Mouse (Mus musculus) midbrain, postnatal 0 days (tissue): ENCODE measurements around the gene Antxrl. TPM values are rescaled to one million over a fixed set of nuclear protein-coding genes. Genes with fewer than 3 reads are reported as not detected.

Experiments used
- ATAC-seq: fragments of 200-750 bp; cut with Nextera tagmentation; 2 replicates; pipeline ENCODE4 v1.8.0; 2017; ENCODE audit warnings: moderate number of reproducible peaks, mild to moderate bottlenecking, moderate TSS enrichment, moderate library complexity; ENCODE audit not compliant: low FRiP score
- DNase-seq: peaks from one replicate; pipeline ENCODE4 v3.0.0-alpha.2; 2015; ENCODE audit warnings: low spot score
- H3K27ac ChIP-seq: fragments of 300-500 bp; sonication (generic); 2 replicates; pipeline ENCODE4 v1.5.1; 2014; ENCODE audit warnings: low read depth, mild to moderate bottlenecking, low read length, mixed read lengths
- H3K27me3 ChIP-seq: fragments of 300-500 bp; sonication (generic); 2 replicates; pipeline ENCODE4 v1.6.1; 2014; ENCODE audit warnings: low read length, control low read depth, mixed read lengths; ENCODE audit not compliant: insufficient read depth
- H3K36me3 ChIP-seq: fragments of 300-500 bp; sonication (generic); 2 replicates; pipeline ENCODE4 v1.6.1; 2014; ENCODE audit warnings: low read length, control low read depth, mixed read lengths; ENCODE audit not compliant: insufficient read depth
- H3K4me1 ChIP-seq: fragments of 300-500 bp; sonication (generic); 2 replicates; pipeline ENCODE4 v1.6.1; 2014; ENCODE audit warnings: mild to moderate bottlenecking, control low read depth, antibody characterized with exemption, low read length, mixed read lengths; ENCODE audit not compliant: insufficient read depth
- H3K4me2 ChIP-seq: fragments of 300-500 bp; sonication (generic); 2 replicates; pipeline ENCODE4 v1.6.1; 2014; ENCODE audit warnings: low read depth, mild to moderate bottlenecking, low read length, mixed read lengths; ENCODE audit not compliant: poor library complexity, severe bottlenecking
- H3K4me3 ChIP-seq: fragments of 300-500 bp; sonication (generic); 2 replicates; pipeline ENCODE4 v1.5.1; 2014; ENCODE audit warnings: low read depth, mild to moderate bottlenecking, low read length, moderate library complexity
- H3K9ac ChIP-seq: fragments of 300-500 bp; sonication (generic); replicated peaks from 2 replicates; pipeline ENCODE4 v1.6.1; 2014; ENCODE audit warnings: mild to moderate bottlenecking, low read length, moderate library complexity, mixed read lengths; ENCODE audit not compliant: poor library complexity, severe bottlenecking
- H3K9me3 ChIP-seq: fragments of 300-500 bp; sonication (generic); 2 replicates; pipeline ENCODE4 v1.6.1; 2016; ENCODE audit warnings: low read length, control low read depth
- CTCF ChIP-seq: IDR thresholded peaks from 2 replicates; pipeline ENCODE4 v1.5.1; 2016; ENCODE audit warnings: antibody characterized with exemption, mild to moderate bottlenecking
- whole genome bisulfite sequencing: fragments of 180-500 bp; shearing (Covaris S2); extraction: QIAGEN DNeasy Blood & Tissue Kit; methylation state at CpG from one replicate; pipeline ENCODE4 v1.1.7; 2014; 5-methylcytosine and 5-hydroxymethylcytosine counted together
- polyA plus RNA-seq: library from polyadenylated mRNA; unstranded; fragments of >200 nt; fragmentation: Nextera tagmentation; extraction: Ambion mirVana; gene quantifications from 2 replicates; pipeline ENCODE4 v1.2.1, GENCODE M21; 2015
- total RNA-seq: library from RNA; depleted of rRNA; stranded (reverse); fragments of >200 nt; gene quantifications from 2 replicates; pipeline ENCODE4 v1.2.3, GENCODE M21; 2014; rRNA removed

Antxrl gene
- total and polyA plus RNA-seq, 2 experiments from 2014 or later, result not detected

- no peaks in the 10 kb centered on the region for H3K9me3 ChIP-seq
- no peak overlapping the region for H3K9ac ChIP-seq
- no peaks in the 10 kb centered on the region for H3K27me3 ChIP-seq
- DNase-seq (no peak), ATAC-seq (no peak)
- H3K36me3 ChIP-seq, result no peaks in the 10 kb centered on the region
- TF ChIP-seq CTCF, result no peak
- no peak overlapping the region for H3K4me2 ChIP-seq
- H3K4me1 ChIP-seq, result no peaks in the 10 kb centered on the region
- no peak overlapping the region for H3K27ac ChIP-seq
- WGBS, result 98% methylated on average over 3 of the region's 3 CpGs
- H3K4me3 ChIP-seq, result no peak overlapping the region
Measured at GRCm38 (mm10) chr14:34120923-34121351, 68.4 kb downstream of the Antxrl start.

DNA sequence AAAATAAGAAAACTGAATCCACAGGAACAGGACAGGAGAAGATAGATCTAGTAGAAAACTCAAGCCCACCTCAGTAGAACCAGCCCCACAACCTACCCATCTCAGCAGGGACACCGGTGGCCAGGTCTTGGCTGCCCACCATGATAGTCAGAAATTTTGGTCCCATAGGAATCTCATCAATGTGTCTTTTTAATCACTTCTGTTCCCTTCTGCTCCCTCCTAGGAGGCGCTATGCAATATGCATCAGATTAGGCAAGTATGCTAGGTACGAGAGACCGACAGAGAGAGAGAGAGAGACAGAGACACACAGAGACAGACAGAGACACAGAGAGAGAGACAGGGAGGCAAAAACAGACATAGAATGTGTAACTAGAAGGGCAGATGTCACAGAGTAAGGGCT is 69.2 kb downstream of the Antxrl start:
- H3K9ac ChIP-seq, result no peak overlapping the region
- H3K36me3 ChIP-seq, result no peaks in the 10 kb centered on the region
- no peak for TF ChIP-seq CTCF
- DNase-seq, result no peak
- WGBS, result 96% methylated on average over 4 of the region's 4 CpGs
- no peak overlapping the region for H3K4me2 ChIP-seq
- no peaks in the 10 kb centered on the region for H3K4me1 ChIP-seq
- no peaks in the 10 kb centered on the region for H3K9me3 ChIP-seq
- no peak for ATAC-seq
- no peaks in the 10 kb centered on the region for H3K27me3 ChIP-seq
- H3K4me3 ChIP-seq, result no peak overlapping the region
- H3K27ac ChIP-seq, result no peak overlapping the region

Other genes starting within 250 kb of the Antxrl start
- 5.3 and 13.3 TPM in 2 replicates for gene Gdf10, start 129.1 kb upstream of the Antxrl start, total RNA-seq
- gene Gdf10, start 129.1 kb upstream of the Antxrl start, polyA plus RNA-seq, result 3.2 and 3.7 TPM in 2 replicates
- 0.09 and 0.11 TPM in 2 replicates for gene Gdf2, start 111.7 kb upstream of the Antxrl start, total RNA-seq
- not detected in 2 replicates for gene Gdf2, start 111.7 kb upstream of the Antxrl start, polyA plus RNA-seq
- gene Rbp3, start 98.7 kb upstream of the Antxrl start, total RNA-seq, result 0.16 and 0.47 TPM in 2 replicates
- gene Rbp3, start 98.7 kb upstream of the Antxrl start, polyA plus RNA-seq, result 0.07 and 0.31 TPM in 2 replicates
- gene Zfp488, start 73.9 kb upstream of the Antxrl start, total RNA-seq, result 4.7 and 4.9 TPM in 2 replicates
- 0.80 and 0.98 TPM in 2 replicates for gene Zfp488, start 73.9 kb upstream of the Antxrl start, polyA plus RNA-seq
- not detected in 2 replicates for gene Gm30083, start 37.5 kb upstream of the Antxrl start, total RNA-seq
- gene Gm30083, start 37.5 kb upstream of the Antxrl start, polyA plus RNA-seq, result not detected in 2 replicates
- gene Gm5460, start 35.9 kb upstream of the Antxrl start, total RNA-seq, result not detected in 2 replicates
- gene Gm5460, start 35.9 kb upstream of the Antxrl start, polyA plus RNA-seq, result not detected in 2 replicates
- 0.24 and 0.93 TPM in 2 replicates for gene Anxa8, start 33.3 kb downstream of the Antxrl start, total RNA-seq
- 0.73 and 0.77 TPM in 2 replicates for gene Anxa8, start 33.3 kb downstream of the Antxrl start, polyA plus RNA-seq
- not detected in 2 replicates for gene A630023A22Rik, start 50.0 kb downstream of the Antxrl start, total RNA-seq
- gene A630023A22Rik, start 50.0 kb downstream of the Antxrl start, polyA plus RNA-seq, result not detected in 2 replicates
- gene Npy4r, start 99.8 kb downstream of the Antxrl start, total RNA-seq, result 0.09 and 0.33 TPM in 2 replicates
- gene Npy4r, start 99.8 kb downstream of the Antxrl start, polyA plus RNA-seq, result 0.10 and 0.21 TPM in 2 replicates
- 44.6 and 49.3 TPM in 2 replicates for gene Gprin2, start 148.9 kb downstream of the Antxrl start, total RNA-seq
- 7.2 and 7.7 TPM in 2 replicates for gene Gprin2, start 148.9 kb downstream of the Antxrl start, polyA plus RNA-seq
- 2.1 and 2.6 TPM in 2 replicates for gene Syt15, start 166.9 kb downstream of the Antxrl start, total RNA-seq
- gene Syt15, start 166.9 kb downstream of the Antxrl start, polyA plus RNA-seq, result 0.80 and 0.96 TPM in 2 replicates